Mouse (Mus musculus) spleen, adult 2 months (tissue): ENCODE measurements around the gene Vapa.

Experiments
- CTCF ChIP-seq: fragments of 200-500 bp; IDR thresholded peaks from 2 replicates; pipeline ENCODE4 v1.5.1; 2011; ENCODE audit warnings: mild to moderate bottlenecking, inconsistent platforms; ENCODE audit not compliant: insufficient read depth, insufficient read length, insufficient replicate concordance; ENCODE audit errors: extremely low read depth
- POLR2A ChIP-seq: fragments of 200-500 bp; IDR thresholded peaks from 2 replicates; pipeline ENCODE4 v1.6.1; 2011; ENCODE audit warnings: low read depth, low read length, inconsistent platforms

DNA sequence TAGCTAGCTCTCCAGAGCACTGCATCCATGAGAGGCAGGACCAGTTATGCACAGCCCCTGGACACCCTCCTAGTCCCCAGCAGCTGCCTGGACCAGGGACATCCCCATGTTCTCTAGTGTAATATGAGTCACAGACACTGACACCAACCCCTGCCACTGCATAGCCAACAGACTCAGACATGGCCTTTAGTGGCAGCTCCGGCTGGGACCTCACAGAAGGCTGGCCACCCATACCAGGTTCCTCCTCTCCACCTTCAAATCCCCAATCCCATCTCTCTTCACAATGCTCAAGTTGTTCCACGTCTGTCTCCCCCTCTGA, 35.8 kb upstream of the Vapa start:
- TF ChIP-seq POLR2A (no peak), CTCF (no peak)
